Mouse (Mus musculus): ENCODE measurements around the gene Lamp1. TPM values are rescaled to one million over a fixed set of nuclear protein-coding genes. Genes with fewer than 3 reads are reported as not detected.
A peak's percentile ranks its signal among the peaks of the same experiment; 100 is the strongest.

Gene Lamp1
- polyA plus RNA-seq, 1 experiment, result 531 TPM

GRCm38 (mm10) chr8:13187638-13188037, 28.7 kb downstream of the Lamp1 start:
- TF ChIP-seq POLR2A (IDR thresholded peaks at IDR 0.05; ENCODE audit: insufficient read length, low read depth) (no peak), MYOD1 (IDR thresholded peaks at IDR 0.05; ENCODE audit: control insufficient read depth in 1 of 3, insufficient read length in 2 of 3, low read depth in 2 of 3) (no peak), MAX (IDR thresholded peaks at IDR 0.05; ENCODE audit: low read depth) (no peak), TCF12 (IDR thresholded peaks at IDR 0.05; ENCODE audit: insufficient read depth, poor library complexity, severe bottlenecking) (no peak), E2F4 (IDR thresholded peaks at IDR 0.05; ENCODE audit: insufficient read depth) (no peak), MYOG (IDR thresholded peaks at IDR 0.05; ENCODE audit: control insufficient read depth in 1 of 3, insufficient read depth in 1 of 3, insufficient read length in 2 of 3, low read depth in 2 of 3) (no peak), SRF (IDR thresholded peaks at IDR 0.05; ENCODE audit: control insufficient read depth, insufficient read length, low read depth) (no peak), CEBPB (IDR thresholded peaks at IDR 0.05; ENCODE audit: insufficient read depth, poor library complexity, severe bottlenecking) (no peak), REST (IDR thresholded peaks at IDR 0.05; ENCODE audit: insufficient read depth, insufficient read length) (no peak), POLR2AphosphoS2 (IDR thresholded peaks at IDR 0.05; ENCODE audit: insufficient read length, low read depth) (no peak), TCF3 (IDR thresholded peaks at IDR 0.05; ENCODE audit: insufficient read length, low read depth) (no peak), USF1 (IDR thresholded peaks at IDR 0.05; ENCODE audit: low read depth) (no peak)
- Histone ChIP-seq H3K4me3 (no peak overlapping the region), H3K36me3 (ENCODE audit: control insufficient read depth, insufficient read depth) (peaks cover 5% of the 10 kb centered on the region), H3K4me2 (ENCODE audit: low read depth) (peak overlapping the region; percentile 50), H3ac (ENCODE audit: control insufficient read depth, insufficient read length) (no peak overlapping the region), H3K27me3 (ENCODE audit: control insufficient read depth, insufficient read depth, insufficient read length) (no peaks in the 10 kb centered on the region), H3K79me2 (ENCODE audit: control insufficient read depth, insufficient read depth) (no peaks in the 10 kb centered on the region)

GRCm38 (mm10) chr8:13188052-13188555, 29.1 kb downstream of the Lamp1 start:
- no peak overlapping the region for H3K4me3 ChIP-seq
- H3K79me2 ChIP-seq (ENCODE audit: control insufficient read depth, insufficient read depth), result no peaks in the 10 kb centered on the region
- peak overlapping the region; percentile 50 for H3K4me2 ChIP-seq (ENCODE audit: low read depth)
- H3ac ChIP-seq (ENCODE audit: control insufficient read depth, insufficient read length), result no peak overlapping the region
- no peaks in the 10 kb centered on the region for H3K27me3 ChIP-seq (ENCODE audit: control insufficient read depth, insufficient read depth, insufficient read length)
- no peak for TF ChIP-seq E2F4 (IDR thresholded peaks at IDR 0.05; ENCODE audit: insufficient read depth)
- peak; percentile 25 to 85 (median 54) for TF ChIP-seq MYOG (IDR thresholded peaks at IDR 0.05; ENCODE audit: control insufficient read depth in 1 of 3, insufficient read depth in 1 of 3, insufficient read length in 2 of 3, low read depth in 2 of 3)
- TF ChIP-seq MYOD1 (IDR thresholded peaks at IDR 0.05; ENCODE audit: control insufficient read depth in 1 of 3, insufficient read length in 2 of 3, low read depth in 2 of 3), result peak in 2 of 3 experiments; percentile 54 to 82
- no peak for TF ChIP-seq POLR2A (IDR thresholded peaks at IDR 0.05; ENCODE audit: insufficient read length, low read depth)
- TF ChIP-seq SRF (IDR thresholded peaks at IDR 0.05; ENCODE audit: control insufficient read depth, insufficient read length, low read depth), result no peak
- peaks cover 5% of the 10 kb centered on the region for H3K36me3 ChIP-seq (ENCODE audit: control insufficient read depth, insufficient read depth)

GRCm38 (mm10) chr8:13188857-13189256, 29.9 kb downstream of the Lamp1 start:
- no peak overlapping the region for H3K4me3 ChIP-seq
- H3K79me2 ChIP-seq (ENCODE audit: control insufficient read depth, insufficient read depth), result no peaks in the 10 kb centered on the region
- H3ac ChIP-seq (ENCODE audit: control insufficient read depth, insufficient read length), result no peak overlapping the region
- H3K36me3 ChIP-seq (ENCODE audit: control insufficient read depth, insufficient read depth), result peaks cover 5% of the 10 kb centered on the region
- H3K27me3 ChIP-seq (ENCODE audit: control insufficient read depth, insufficient read depth, insufficient read length), result no peaks in the 10 kb centered on the region
- H3K4me2 ChIP-seq (ENCODE audit: low read depth), result peak overlapping the region; percentile 55
- TF ChIP-seq TCF3 (IDR thresholded peaks at IDR 0.05; ENCODE audit: insufficient read length, low read depth) (peak; percentile 84), POLR2AphosphoS2 (IDR thresholded peaks at IDR 0.05; ENCODE audit: insufficient read length, low read depth) (peak; percentile 57), TCF12 (IDR thresholded peaks at IDR 0.05; ENCODE audit: insufficient read depth, poor library complexity, severe bottlenecking) (peak; percentile 86), REST (IDR thresholded peaks at IDR 0.05; ENCODE audit: insufficient read depth, insufficient read length) (no peak), MYOD1 (IDR thresholded peaks at IDR 0.05; ENCODE audit: control insufficient read depth in 1 of 3, insufficient read length in 2 of 3, low read depth in 2 of 3) (peak; percentile 75 to 99 (median 91)), MYOG (IDR thresholded peaks at IDR 0.05; ENCODE audit: control insufficient read depth in 1 of 3, insufficient read depth in 1 of 3, insufficient read length in 2 of 3, low read depth in 2 of 3) (peak; percentile 82 to 98 (median 96))

GRCm38 (mm10) chr8:13190235-13190634, 31.3 kb downstream of the Lamp1 start:
- H3K4me2 ChIP-seq (ENCODE audit: low read depth), result no peak overlapping the region
- no peak overlapping the region for H3ac ChIP-seq (ENCODE audit: control insufficient read depth, insufficient read length)
- no peaks in the 10 kb centered on the region for H3K79me2 ChIP-seq (ENCODE audit: control insufficient read depth, insufficient read depth)
- peaks cover 3% of the 10 kb centered on the region for H3K36me3 ChIP-seq (ENCODE audit: control insufficient read depth, insufficient read depth)
- TF ChIP-seq E2F4 (IDR thresholded peaks at IDR 0.05; ENCODE audit: insufficient read depth) (no peak), USF1 (IDR thresholded peaks at IDR 0.05; ENCODE audit: low read depth) (no peak), TCF3 (IDR thresholded peaks at IDR 0.05; ENCODE audit: insufficient read length, low read depth) (no peak), CEBPB (IDR thresholded peaks at IDR 0.05; ENCODE audit: insufficient read depth, poor library complexity, severe bottlenecking) (no peak), TCF12 (IDR thresholded peaks at IDR 0.05; ENCODE audit: insufficient read depth, poor library complexity, severe bottlenecking) (no peak), SRF (IDR thresholded peaks at IDR 0.05; ENCODE audit: control insufficient read depth, insufficient read length, low read depth) (no peak), MYOG (IDR thresholded peaks at IDR 0.05; ENCODE audit: control insufficient read depth in 1 of 3, insufficient read depth in 1 of 3, insufficient read length in 2 of 3, low read depth in 2 of 3) (no peak), POLR2A (IDR thresholded peaks at IDR 0.05; ENCODE audit: insufficient read length, low read depth) (no peak), POLR2AphosphoS2 (IDR thresholded peaks at IDR 0.05; ENCODE audit: insufficient read length, low read depth) (no peak), MYOD1 (IDR thresholded peaks at IDR 0.05; ENCODE audit: control insufficient read depth in 1 of 3, insufficient read length in 2 of 3, low read depth in 2 of 3) (no peak), REST (IDR thresholded peaks at IDR 0.05; ENCODE audit: insufficient read depth, insufficient read length) (no peak), MAX (IDR thresholded peaks at IDR 0.05; ENCODE audit: low read depth) (no peak)
- H3K27me3 ChIP-seq (ENCODE audit: control insufficient read depth, insufficient read depth, insufficient read length), result no peaks in the 10 kb centered on the region
- H3K4me3 ChIP-seq, result no peak overlapping the region

GRCm38 (mm10) chr8:13194818-13195217, 35.9 kb downstream of the Lamp1 start:
- no peaks in the 10 kb centered on the region for H3K27me3 ChIP-seq (ENCODE audit: control insufficient read depth, insufficient read depth, insufficient read length)
- no peaks in the 10 kb centered on the region for H3K79me2 ChIP-seq (ENCODE audit: control insufficient read depth, insufficient read depth)
- no peaks in the 10 kb centered on the region for H3K36me3 ChIP-seq (ENCODE audit: control insufficient read depth, insufficient read depth)
- H3K4me3 ChIP-seq, result no peak overlapping the region
- no peak overlapping the region for H3ac ChIP-seq (ENCODE audit: control insufficient read depth, insufficient read length)
- TF ChIP-seq MYOG (IDR thresholded peaks at IDR 0.05; ENCODE audit: control insufficient read depth in 1 of 3, insufficient read depth in 1 of 3, insufficient read length in 2 of 3, low read depth in 2 of 3), result no peak
- no peak for TF ChIP-seq POLR2A (IDR thresholded peaks at IDR 0.05; ENCODE audit: insufficient read length, low read depth)
- no peak for TF ChIP-seq MAX (IDR thresholded peaks at IDR 0.05; ENCODE audit: low read depth)
- no peak for TF ChIP-seq REST (IDR thresholded peaks at IDR 0.05; ENCODE audit: insufficient read depth, insufficient read length)
- TF ChIP-seq TCF3 (IDR thresholded peaks at IDR 0.05; ENCODE audit: insufficient read length, low read depth), result no peak
- no peak for TF ChIP-seq CEBPB (IDR thresholded peaks at IDR 0.05; ENCODE audit: insufficient read depth, poor library complexity, severe bottlenecking)
- no peak overlapping the region for H3K4me2 ChIP-seq (ENCODE audit: low read depth)
